Mouse (Mus musculus): ENCODE measurements around the gene Strip1. TPM values are rescaled to one million over a fixed set of nuclear protein-coding genes. Genes with fewer than 3 reads are reported as not detected.
A peak's percentile ranks its signal among the peaks of the same experiment; 100 is the strongest.

Strip1 gene
- polyA plus RNA-seq (2014; fragmentation: Nextera tagmentation; extraction: Ambion mirVana) = 29.3 and 32.4 TPM in 2 replicates

GRCm38 (mm10) chr3:107631523-107631958, at the start of gene Strip1:
TSS of gene Strip1 (minus strand) at chr3:107631694.
- H3K4me1 ChIP-seq (replicated peaks; ENCODE audit: control insufficient read depth, insufficient read depth, low read length) = peaks cover 3% of the 10 kb centered on the region
- peak within 1 kb of the TSS; percentile 74 for H3K27ac ChIP-seq (ENCODE audit: low read depth, low read length)
- DNase-seq (ENCODE audit: low spot score) (peak; percentile 88), ATAC-seq (replicated peaks; ENCODE audit: low FRiP score) (peak; percentile 95)
- H3K27me3 ChIP-seq (replicated peaks; ENCODE audit: control insufficient read depth, insufficient read depth, low read length) = no peaks in the 10 kb centered on the region
- 1% methylated on average over 35 of the region's 35 CpGs for WGBS
- H3K4me3 ChIP-seq (ENCODE audit: low read depth, low read length) = peak within 1 kb of the TSS; percentile 99
- H3K9me3 ChIP-seq (ENCODE audit: control insufficient read depth, low read length) = no peaks in the 10 kb centered on the region
- H3K36me3 ChIP-seq (ENCODE audit: control insufficient read depth, insufficient read depth, low read length) = peaks cover 6% of the 10 kb centered on the region
- H3K4me2 ChIP-seq = peak within 1 kb of the TSS; percentile 92
- H3K9ac ChIP-seq (ENCODE audit: low read depth, low read length) = peak within 1 kb of the TSS; percentile 79

- Histone ChIP-seq H3K36me3 (ENCODE audit: control insufficient read depth, insufficient read depth, low read length) (peaks cover 4% of the 10 kb centered on the region; the same call in 1 of the 2 replicates), H3K4me1 (replicated peaks; ENCODE audit: control insufficient read depth, insufficient read depth, low read length) (peaks cover 4% of the 10 kb centered on the region; the same call in 1 of the 2 replicates), H3K9ac (ENCODE audit: low read depth, low read length) (no peak overlapping the region), H3K27ac (ENCODE audit: low read depth, low read length) (no peak overlapping the region), H3K4me2 (no peak overlapping the region), H3K27me3 (replicated peaks; ENCODE audit: control insufficient read depth, insufficient read depth, low read length) (no peaks in the 10 kb centered on the region), H3K9me3 (ENCODE audit: control insufficient read depth, low read length) (no peaks in the 10 kb centered on the region), H3K4me3 (ENCODE audit: low read depth, low read length) (no peak overlapping the region)
- ATAC-seq (replicated peaks; ENCODE audit: low FRiP score) (no peak), DNase-seq (ENCODE audit: low spot score) (no peak)
- WGBS = 69% methylated on average over 7 of the region's 7 CpGs
These were observed 49.5 kb upstream of the Strip1 start for GRCm38 (mm10) chr3:107680790-107681576.

GRCm38 (mm10) chr3:107671509-107671908, 40.0 kb upstream of the Strip1 start:
- WGBS = 82% methylated on average over 2 of the region's 2 CpGs
- no peak overlapping the region for H3K9ac ChIP-seq (ENCODE audit: low read depth, low read length)
- H3K36me3 ChIP-seq (ENCODE audit: control insufficient read depth, insufficient read depth, low read length) = peaks cover 55% of the 10 kb centered on the region
- no peaks in the 10 kb centered on the region for H3K9me3 ChIP-seq (ENCODE audit: control insufficient read depth, low read length)
- no peaks in the 10 kb centered on the region for H3K27me3 ChIP-seq (replicated peaks; ENCODE audit: control insufficient read depth, insufficient read depth, low read length)
- H3K4me3 ChIP-seq (ENCODE audit: low read depth, low read length) = no peak overlapping the region
- no peaks in the 10 kb centered on the region for H3K4me1 ChIP-seq (replicated peaks; ENCODE audit: control insufficient read depth, insufficient read depth, low read length)
- DNase-seq (ENCODE audit: low spot score) (no peak), ATAC-seq (replicated peaks; ENCODE audit: low FRiP score) (no peak)
- H3K27ac ChIP-seq (ENCODE audit: low read depth, low read length) = no peak overlapping the region
- no peak overlapping the region for H3K4me2 ChIP-seq

- Histone ChIP-seq H3K4me3 (ENCODE audit: low read depth, low read length) (no peak overlapping the region), H3K4me2 (no peak overlapping the region), H3K27ac (ENCODE audit: low read depth, low read length) (no peak overlapping the region), H3K36me3 (ENCODE audit: control insufficient read depth, insufficient read depth, low read length) (peaks cover 60% of the 10 kb centered on the region), H3K9ac (ENCODE audit: low read depth, low read length) (no peak overlapping the region), H3K27me3 (replicated peaks; ENCODE audit: control insufficient read depth, insufficient read depth, low read length) (no peaks in the 10 kb centered on the region), H3K4me1 (replicated peaks; ENCODE audit: control insufficient read depth, insufficient read depth, low read length) (no peaks in the 10 kb centered on the region), H3K9me3 (ENCODE audit: control insufficient read depth, low read length) (no peaks in the 10 kb centered on the region)
- DNase-seq (ENCODE audit: low spot score) (no peak), ATAC-seq (replicated peaks; ENCODE audit: low FRiP score) (no peak)
- WGBS = 67% methylated on average over 4 of the region's 4 CpGs
These were observed 39.0 kb upstream of the Strip1 start for GRCm38 (mm10) chr3:107670500-107670899.

GRCm38 (mm10) chr3:107668786-107669185, 37.3 kb upstream of the Strip1 start:
- Histone ChIP-seq H3K27me3 (replicated peaks; ENCODE audit: control insufficient read depth, insufficient read depth, low read length) (no peaks in the 10 kb centered on the region), H3K4me2 (no peak overlapping the region), H3K27ac (ENCODE audit: low read depth, low read length) (no peak overlapping the region), H3K4me1 (replicated peaks; ENCODE audit: control insufficient read depth, insufficient read depth, low read length) (no peaks in the 10 kb centered on the region), H3K4me3 (ENCODE audit: low read depth, low read length) (no peak overlapping the region), H3K9ac (ENCODE audit: low read depth, low read length) (no peak overlapping the region), H3K36me3 (ENCODE audit: control insufficient read depth, insufficient read depth, low read length) (peaks cover 55% of the 10 kb centered on the region), H3K9me3 (ENCODE audit: control insufficient read depth, low read length) (no peaks in the 10 kb centered on the region)
- WGBS = 92% methylated on average over 7 of the region's 7 CpGs
- ATAC-seq (replicated peaks; ENCODE audit: low FRiP score) = no peak
- DNase-seq (ENCODE audit: low spot score) = no peak

- no peak overlapping the region for H3K9ac ChIP-seq (ENCODE audit: low read depth, low read length)
- WGBS = 87% methylated on average over 6 of the region's 6 CpGs
- no peak overlapping the region for H3K4me2 ChIP-seq
- no peaks in the 10 kb centered on the region for H3K9me3 ChIP-seq (ENCODE audit: control insufficient read depth, low read length)
- H3K4me1 ChIP-seq (replicated peaks; ENCODE audit: control insufficient read depth, insufficient read depth, low read length) = no peaks in the 10 kb centered on the region
- H3K27me3 ChIP-seq (replicated peaks; ENCODE audit: control insufficient read depth, insufficient read depth, low read length) = no peaks in the 10 kb centered on the region
- no peak overlapping the region for H3K27ac ChIP-seq (ENCODE audit: low read depth, low read length)
- H3K36me3 ChIP-seq (ENCODE audit: control insufficient read depth, insufficient read depth, low read length) = peaks cover 53% of the 10 kb centered on the region
- ATAC-seq (replicated peaks; ENCODE audit: low FRiP score) (no peak), DNase-seq (ENCODE audit: low spot score) (no peak)
- no peak overlapping the region for H3K4me3 ChIP-seq (ENCODE audit: low read depth, low read length)
These were observed 35.9 kb upstream of the Strip1 start for GRCm38 (mm10) chr3:107667426-107667825.

GRCm38 (mm10) chr3:107664641-107665040, 33.1 kb upstream of the Strip1 start:
- H3K4me3 ChIP-seq (ENCODE audit: low read depth, low read length) = no peak overlapping the region
- no peak for ATAC-seq (replicated peaks; ENCODE audit: low FRiP score)
- no peaks in the 10 kb centered on the region for H3K27me3 ChIP-seq (replicated peaks; ENCODE audit: control insufficient read depth, insufficient read depth, low read length)
- no peak overlapping the region for H3K27ac ChIP-seq (ENCODE audit: low read depth, low read length)
- DNase-seq (ENCODE audit: low spot score) = no peak
- H3K9me3 ChIP-seq (ENCODE audit: control insufficient read depth, low read length) = no peaks in the 10 kb centered on the region
- H3K4me2 ChIP-seq = no peak overlapping the region
- peaks cover 38% of the 10 kb centered on the region for H3K36me3 ChIP-seq (ENCODE audit: control insufficient read depth, insufficient read depth, low read length)
- H3K4me1 ChIP-seq (replicated peaks; ENCODE audit: control insufficient read depth, insufficient read depth, low read length) = no peaks in the 10 kb centered on the region
- WGBS = 90% methylated on average over 1 of the region's 1 CpGs
- no peak overlapping the region for H3K9ac ChIP-seq (ENCODE audit: low read depth, low read length)

- WGBS = 97% methylated on average over 1 of the region's 1 CpGs
- no peak; the same call in 1 of the 2 replicates for ATAC-seq (replicated peaks; ENCODE audit: low FRiP score)
- Histone ChIP-seq H3K4me1 (replicated peaks; ENCODE audit: control insufficient read depth, insufficient read depth, low read length) (no peaks in the 10 kb centered on the region), H3K27me3 (replicated peaks; ENCODE audit: control insufficient read depth, insufficient read depth, low read length) (no peaks in the 10 kb centered on the region), H3K4me3 (ENCODE audit: low read depth, low read length) (no peak overlapping the region), H3K9ac (ENCODE audit: low read depth, low read length) (no peak overlapping the region), H3K36me3 (ENCODE audit: control insufficient read depth, insufficient read depth, low read length) (peaks cover 4% of the 10 kb centered on the region; the same call in 1 of the 2 replicates), H3K4me2 (no peak overlapping the region), H3K27ac (ENCODE audit: low read depth, low read length) (no peak overlapping the region), H3K9me3 (ENCODE audit: control insufficient read depth, low read length) (no peaks in the 10 kb centered on the region)
- DNase-seq (ENCODE audit: low spot score) = no peak
These were observed 27.5 kb upstream of the Strip1 start for GRCm38 (mm10) chr3:107659000-107659399.

- no peak for DNase-seq (ENCODE audit: low spot score)
- WGBS = 78% methylated on average over 4 of the region's 4 CpGs
- no peak overlapping the region for H3K4me3 ChIP-seq (ENCODE audit: low read depth, low read length)
These were observed 25.4 kb upstream of the Strip1 start for GRCm38 (mm10) chr3:107656888-107657287.

More at GRCm38 (mm10) chr3:107656888-107657287, 25.4 kb upstream of the Strip1 start:
- Histone ChIP-seq H3K9me3 (ENCODE audit: control insufficient read depth, low read length) (no peaks in the 10 kb centered on the region), H3K27me3 (replicated peaks; ENCODE audit: control insufficient read depth, insufficient read depth, low read length) (no peaks in the 10 kb centered on the region), H3K27ac (ENCODE audit: low read depth, low read length) (no peak overlapping the region), H3K4me2 (no peak overlapping the region), H3K36me3 (ENCODE audit: control insufficient read depth, insufficient read depth, low read length) (no peaks in the 10 kb centered on the region; the same call in 1 of the 2 replicates), H3K4me1 (replicated peaks; ENCODE audit: control insufficient read depth, insufficient read depth, low read length) (no peaks in the 10 kb centered on the region), H3K9ac (ENCODE audit: low read depth, low read length) (no peak overlapping the region)
- no peak for ATAC-seq (replicated peaks; ENCODE audit: low FRiP score)
